8 mouse cellular contexts compared by ENCODE assay signal in genomic region chr3:115642846-115643260, GRCm38 (mm10).
DNase-seq lines count a peak whose midpoint lies in the region; ATAC-seq lines count a peak whose summit lies in the region.

No protein-coding gene starts in this region.

- intact Hi-C loops in gastrocnemius, postnatal 14 days (cut with DNase I; ENCODE audit: low total_unique reads): no loop called here
- intact Hi-C loops in left cerebral cortex, postnatal 14 days (cut with DNase I): loop anchor here (1.0 to 10.0 kb wide), 4 partner anchors 46 to 1496 kb away; no protein-coding TSS in a partner anchor

- ATAC-seq in inflammation-experienced regulatory T-cells, adult 6 months: peak; percentile 80
- ATAC-seq in megakaryocyte-erythroid progenitor cell, adult 5-6 weeks (replicated peaks; ENCODE audit: low FRiP score, low TSS enrichment, poor library complexity, severe bottlenecking): peak; percentile 66

- DNase-seq in adrenal gland, adult (ENCODE audit: inconsistent age in 2 of 2, low spot score in 1 of 2): peak; percentile 73 to 92
- DNase-seq in embryo, embryonic 10.5 days (ENCODE audit: low spot score): peak; percentile 89
- peak; percentile 83 for DNase-seq in gastrocnemius, postnatal 14 days
- DNase-seq in left cerebral cortex, postnatal 14 days (ENCODE audit: low spot score in 2 of 2): peak; percentile 86 to 88
- peak; percentile 82 for DNase-seq in right cerebral cortex, postnatal 25 days
- peak; percentile 54 to 73 for DNase-seq in urinary bladder, postnatal 36 days (ENCODE audit: low spot score in 2 of 2)

Comparison
In these comparisons a context has a peak if more than half of its experiments do, and no peak if none do; other contexts are left out.
1. Peak in every context shown above with its lines: DNase-seq and ATAC-seq.